Mouse (Mus musculus): ENCODE results near the gene Gen1.

Gen1 gene

DNA sequence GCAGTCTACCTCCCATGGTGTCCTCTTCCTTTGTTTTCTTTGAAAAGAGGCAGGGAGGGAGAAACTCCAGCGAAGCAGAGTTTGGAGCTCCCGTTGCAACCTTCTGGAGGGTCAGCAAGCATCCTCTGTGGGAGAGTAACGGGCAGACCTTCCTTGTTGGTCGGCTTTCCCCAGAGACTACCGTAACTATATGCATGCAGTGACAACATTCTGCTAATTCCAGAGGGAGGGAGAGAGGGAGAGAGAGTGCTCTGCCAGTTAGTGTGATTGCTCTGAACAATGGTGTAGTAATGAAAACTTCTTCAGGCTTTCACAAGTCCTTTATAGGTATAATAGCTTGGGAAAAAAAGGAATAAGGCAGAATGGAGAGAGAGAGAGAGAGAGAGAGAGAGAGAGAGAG lies 40.9 kb downstream of the Gen1 start:
- DNase-seq (ENCODE audit: low spot score in 2 of 2): no peak

DNA sequence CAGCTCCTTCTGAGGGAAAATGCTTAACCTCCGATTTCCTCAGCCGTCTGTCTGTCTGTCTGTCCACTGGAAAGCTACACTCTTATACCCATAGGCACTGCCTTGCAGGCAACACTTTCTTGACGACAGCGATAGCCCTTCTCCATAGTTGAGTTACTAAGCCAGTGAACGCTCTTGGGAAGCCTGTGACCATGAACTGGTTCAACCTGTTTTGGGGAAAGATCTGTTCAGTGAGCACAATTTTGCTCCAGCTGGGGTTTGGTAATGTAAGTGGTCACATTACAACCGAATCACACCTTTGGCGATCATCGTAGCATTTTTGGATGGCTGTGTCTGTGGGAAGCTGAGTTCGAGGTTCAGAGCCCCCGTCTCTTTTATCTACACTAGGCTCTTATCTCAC lies 42.5 kb downstream of the Gen1 start:
- DNase-seq (ENCODE audit: low spot score in 2 of 2): no peak

DNA sequence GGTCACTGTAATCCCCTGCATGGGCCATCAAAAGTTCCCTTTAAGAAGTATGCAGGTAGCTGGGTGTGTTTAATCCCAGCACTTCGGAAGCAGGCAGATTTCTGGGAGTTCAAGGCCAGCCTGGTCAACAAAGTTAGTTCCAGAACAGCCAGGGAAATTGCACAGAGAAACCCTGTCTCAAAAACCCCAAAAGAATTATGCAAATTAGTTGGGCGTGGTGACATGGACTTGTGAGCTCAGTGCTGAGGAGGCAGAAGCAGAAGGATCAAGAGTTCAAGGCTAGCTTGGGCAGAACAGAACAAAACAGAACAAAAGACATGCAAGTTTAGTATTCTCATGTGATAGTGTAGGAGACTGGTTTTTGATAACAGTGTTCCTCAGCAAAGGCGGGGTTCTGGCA lies 43.0 kb downstream of the Gen1 start:
- no peak for DNase-seq (ENCODE audit: low spot score in 2 of 2)

DNA sequence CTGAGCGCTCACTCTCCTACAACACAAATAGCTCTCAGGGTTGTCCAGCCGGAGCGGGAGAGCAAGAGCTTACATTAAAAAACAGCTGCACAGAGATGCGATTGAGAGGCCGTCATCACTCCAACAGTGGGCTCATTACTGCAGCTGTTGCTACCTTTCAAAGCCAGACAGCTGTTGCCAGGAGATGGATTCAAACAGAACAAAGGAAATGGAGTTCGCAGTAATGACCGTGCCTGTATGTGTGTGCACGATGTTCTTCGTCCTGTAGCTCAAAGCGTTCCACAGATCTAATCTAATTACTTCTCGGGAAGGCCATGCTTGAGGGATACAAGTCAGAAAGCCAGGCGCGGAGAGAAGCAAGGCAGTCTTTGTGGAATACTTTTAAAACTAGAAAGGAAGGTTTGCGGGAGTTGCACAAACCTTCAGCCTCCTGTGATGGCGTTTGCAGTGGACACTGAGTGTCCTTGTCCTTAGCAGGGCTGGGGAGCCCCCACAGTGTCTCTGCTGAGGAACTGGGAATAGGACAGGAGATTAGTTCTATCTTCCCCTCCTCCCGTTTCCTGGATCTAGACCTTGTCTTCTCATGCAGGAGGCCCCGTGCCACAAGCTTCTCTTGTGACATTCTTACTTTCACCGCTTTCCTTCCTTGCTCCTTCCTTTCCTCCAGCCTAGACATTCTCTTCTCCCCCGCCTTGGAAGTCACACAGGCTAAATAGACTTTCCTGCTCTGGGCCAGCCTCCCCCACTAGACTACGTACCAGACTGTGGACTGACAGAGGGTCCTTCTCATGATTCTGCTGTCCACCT lies 43.9 kb downstream of the Gen1 start:
- no peak for DNase-seq (ENCODE audit: low spot score in 2 of 2)

DNA sequence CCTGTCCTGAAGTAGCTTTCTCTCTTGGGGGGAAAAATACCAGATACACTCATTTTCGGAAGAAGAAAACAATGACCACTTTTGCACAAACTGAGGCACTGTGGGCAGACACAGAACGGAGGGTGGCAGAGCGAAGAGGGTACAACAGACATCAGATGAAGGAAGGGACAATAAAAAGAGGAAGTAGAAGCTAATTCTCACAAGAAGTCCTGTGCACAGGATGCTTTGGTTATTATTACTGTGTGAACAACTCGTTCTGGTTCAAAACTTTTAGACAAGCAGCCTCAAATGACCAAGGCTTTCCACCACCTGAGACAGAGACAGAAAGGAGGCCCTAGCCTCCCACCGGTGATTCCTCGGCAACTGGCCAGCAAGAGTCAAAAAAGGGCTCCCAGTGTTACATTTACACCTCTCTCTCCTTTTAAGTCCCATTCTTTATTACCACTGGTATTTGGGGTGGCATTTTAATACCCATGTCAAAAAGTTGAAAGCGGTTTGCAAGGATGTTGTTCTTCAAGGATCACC lies 47.8 kb downstream of the Gen1 start:
- DNase-seq (ENCODE audit: low spot score in 2 of 2): no peak

DNA sequence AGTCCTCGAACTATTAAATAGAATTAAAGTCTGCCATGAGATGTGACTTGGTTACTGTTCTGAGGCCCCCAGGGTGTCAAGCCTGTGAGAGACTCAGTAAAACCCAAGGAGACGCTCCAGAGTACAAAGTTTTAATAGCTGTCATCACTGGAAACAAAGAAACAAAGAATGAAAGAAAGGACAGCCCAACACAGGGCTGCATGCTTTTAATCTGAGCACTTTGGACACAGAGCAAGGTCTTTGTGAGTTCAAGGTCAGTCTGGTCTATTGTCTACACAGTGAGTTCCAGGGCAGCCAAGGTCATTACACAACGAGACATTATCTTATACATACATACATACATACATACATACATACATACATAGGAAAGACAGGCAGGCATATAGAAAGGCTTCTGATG lies 49.1 kb downstream of the Gen1 start:
- no peak for DNase-seq (ENCODE audit: low spot score in 2 of 2)

DNA sequence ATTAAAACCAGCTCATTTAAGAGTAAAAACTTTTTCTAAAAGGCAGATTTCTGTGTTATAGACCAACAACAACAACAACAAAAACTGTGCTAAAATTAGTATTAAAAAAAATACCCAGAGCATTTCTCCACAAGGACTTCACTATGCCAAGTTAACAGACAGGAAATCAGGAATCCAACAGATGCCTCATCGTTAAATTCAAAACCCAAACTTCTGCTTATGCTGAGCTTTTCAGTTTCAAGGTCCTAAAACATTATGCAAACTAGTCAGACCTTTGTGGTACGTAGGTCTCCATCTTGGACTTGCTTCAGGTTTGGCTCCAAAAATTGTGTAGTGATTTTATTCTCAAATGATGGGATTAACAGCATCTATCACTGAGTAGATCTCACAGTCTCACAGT lies 50.0 kb downstream of the Gen1 start:
- no peak for DNase-seq (ENCODE audit: low spot score in 2 of 2)

DNA sequence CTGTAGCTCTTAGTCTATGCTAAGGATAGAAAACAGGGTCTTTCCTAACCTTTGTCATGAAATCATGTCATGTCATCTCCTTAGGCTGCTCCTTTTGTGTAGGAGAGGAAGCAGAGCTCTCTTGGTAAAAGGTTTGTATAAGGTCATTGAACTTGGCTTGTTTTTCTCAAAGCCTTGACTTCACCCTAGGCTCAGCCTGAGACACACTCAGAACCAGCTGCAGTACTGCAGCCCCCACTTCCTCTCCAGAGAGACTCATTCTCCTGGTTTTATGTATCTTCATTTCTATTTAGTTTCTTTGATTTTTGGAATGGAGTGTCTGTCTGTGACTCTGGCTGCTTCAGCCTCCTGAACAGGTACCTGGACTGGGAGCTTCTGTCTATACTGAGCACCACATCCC lies 50.8 kb downstream of the Gen1 start:
- DNase-seq (ENCODE audit: low spot score in 2 of 2): no peak

DNA sequence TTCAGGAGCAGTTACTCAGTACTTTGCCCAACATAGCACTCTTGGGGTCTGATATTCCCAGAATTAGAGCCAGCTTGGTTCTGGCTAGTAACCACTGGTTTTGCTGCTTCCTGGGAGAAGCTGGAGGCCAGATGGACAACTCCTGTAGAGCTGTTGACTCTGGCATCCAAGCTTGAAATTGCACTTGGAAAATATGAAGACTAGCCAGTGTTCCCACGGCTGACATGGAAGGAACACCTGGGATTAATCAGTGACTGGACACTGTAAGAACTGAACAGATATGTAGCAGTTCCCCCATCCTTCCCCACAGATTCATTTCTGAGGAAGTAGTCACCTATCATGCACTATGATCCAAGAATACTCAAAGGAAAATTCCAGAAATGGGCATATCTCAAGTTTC lies 52.7 kb downstream of the Gen1 start:
- DNase-seq (ENCODE audit: low spot score in 2 of 2): no peak

DNA sequence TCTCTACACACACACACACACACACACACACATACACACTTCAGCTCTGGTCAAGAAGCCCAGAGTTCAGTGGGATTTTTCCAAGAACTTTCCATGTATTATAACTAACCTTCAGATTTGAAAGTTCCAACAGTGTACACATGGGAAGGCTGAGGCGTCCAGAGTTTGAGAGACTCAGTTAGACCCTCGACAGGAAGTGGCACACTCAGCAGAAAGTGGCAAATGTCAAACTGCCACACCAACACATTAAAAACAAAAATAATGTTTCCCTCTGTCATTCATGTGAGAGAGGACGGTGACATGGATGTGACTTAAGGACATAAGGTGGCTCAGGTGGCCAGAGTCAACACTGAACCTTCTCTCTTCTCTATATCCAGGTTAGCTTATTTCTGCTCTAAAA lies 55.2 kb downstream of the Gen1 start:
- DNase-seq (ENCODE audit: low spot score in 2 of 2): no peak

DNA sequence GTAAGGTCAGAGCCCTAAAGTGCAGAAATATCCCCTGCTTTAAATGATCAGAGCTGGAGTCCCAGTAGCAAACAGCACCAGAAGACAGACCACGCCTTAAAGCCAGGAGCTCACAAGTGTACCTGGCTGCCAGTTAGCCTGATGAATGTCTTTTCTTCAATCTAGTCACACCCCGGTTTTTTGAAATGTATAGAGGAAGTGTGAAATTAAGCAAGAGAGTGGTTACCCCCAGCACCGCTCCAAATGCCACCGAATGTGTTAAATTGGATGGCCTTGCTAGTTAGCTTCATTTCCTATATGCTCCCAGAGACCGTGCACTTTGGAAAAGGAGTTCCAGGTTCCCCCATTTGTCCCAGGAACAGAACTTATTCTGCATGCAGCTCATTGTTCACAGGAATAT lies 56.0 kb downstream of the Gen1 start:
- DNase-seq (ENCODE audit: low spot score in 2 of 2): no peak

DNA sequence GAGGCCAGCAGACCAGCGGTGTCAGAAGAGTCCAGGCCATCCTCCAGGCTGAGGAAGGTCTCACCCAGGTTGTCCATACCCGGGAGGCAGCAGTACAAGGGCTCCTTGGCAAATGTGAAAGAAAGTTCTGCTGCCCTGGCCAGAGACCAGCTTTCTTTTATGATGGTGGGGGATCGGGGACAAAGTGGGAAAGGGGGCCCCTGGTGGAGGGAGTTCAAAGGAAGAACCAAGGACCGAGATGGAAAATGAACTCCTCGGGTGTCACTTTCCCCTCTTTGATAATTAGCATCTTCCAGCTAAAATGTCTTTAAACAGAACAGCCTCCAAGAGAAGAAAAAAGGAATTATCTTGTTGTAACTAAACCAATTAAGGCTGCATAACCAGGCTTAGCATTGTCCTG lies 56.7 kb downstream of the Gen1 start, which contains the start of gene Msgn1:
Gene Msgn1 (minus strand): TSS at position 101 of the 400 bp plus-strand sequence.
- no peak for DNase-seq (ENCODE audit: low spot score in 2 of 2)

DNA sequence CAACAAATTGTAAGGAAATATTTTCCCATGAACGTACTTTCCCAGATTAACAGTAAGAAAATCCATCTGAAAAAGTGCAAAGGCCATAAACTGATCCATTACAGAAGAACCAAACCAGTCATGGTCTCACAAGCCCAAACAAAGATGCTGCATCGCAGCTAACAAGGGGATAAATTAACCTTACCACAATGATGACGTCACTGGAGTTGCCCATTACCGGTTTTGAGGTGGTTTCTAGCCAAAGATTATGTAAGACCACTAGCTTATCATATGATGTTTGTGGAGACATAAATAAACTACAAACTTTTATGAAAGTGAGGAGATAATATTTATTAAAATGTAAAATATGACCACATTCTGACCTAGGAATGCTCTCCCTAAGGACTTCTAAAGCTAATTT lies 59.3 kb downstream of the Gen1 start:
- no peak for DNase-seq (ENCODE audit: low spot score in 2 of 2)

DNA sequence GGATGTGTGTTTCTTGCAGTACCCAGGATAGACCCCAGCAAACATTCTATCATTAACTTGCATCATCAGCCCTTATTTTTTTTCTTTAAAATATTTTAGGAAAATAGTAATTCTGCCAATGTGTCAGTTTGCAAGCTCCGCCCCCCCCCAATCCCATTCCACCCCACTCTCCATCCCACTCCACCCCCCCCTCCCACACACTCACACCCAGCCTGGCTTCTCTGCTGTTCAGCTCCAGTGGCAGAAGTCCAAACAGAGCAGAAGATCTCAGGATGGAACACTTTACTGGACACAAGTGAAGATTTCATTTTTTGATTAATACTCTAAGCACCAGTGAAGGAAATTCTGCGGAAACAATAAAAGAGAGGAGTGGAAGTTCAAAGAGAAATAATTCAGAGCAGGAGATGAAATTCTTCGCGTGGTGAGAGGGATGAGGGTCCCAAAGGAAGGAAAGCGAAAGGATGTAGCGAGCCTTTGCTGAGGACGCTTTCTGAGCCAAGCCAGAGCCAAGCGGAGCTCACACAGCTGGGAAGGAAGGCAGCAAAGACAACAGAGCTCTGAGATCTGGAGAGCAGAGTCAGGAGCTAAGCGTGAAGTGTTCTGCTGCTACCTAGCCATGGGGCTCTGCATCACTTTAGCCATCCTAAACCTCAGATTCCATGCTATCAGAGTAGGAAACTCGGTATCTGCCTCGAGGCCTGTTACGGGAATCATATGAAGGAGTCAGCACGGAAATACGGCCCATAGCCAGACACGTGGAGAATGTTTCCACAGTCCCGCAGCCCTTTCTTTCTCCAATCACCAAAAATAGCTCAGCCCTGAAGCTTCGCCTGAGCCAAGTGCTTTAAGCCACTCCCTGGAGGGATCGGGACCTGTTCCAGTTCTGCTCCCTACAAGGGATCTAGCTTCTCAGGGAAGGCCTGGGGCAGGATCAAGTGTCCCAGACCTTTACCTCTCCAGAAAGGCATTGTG lies 61.6 kb downstream of the Gen1 start:
- no peak for DNase-seq (ENCODE audit: low spot score in 2 of 2)

DNA sequence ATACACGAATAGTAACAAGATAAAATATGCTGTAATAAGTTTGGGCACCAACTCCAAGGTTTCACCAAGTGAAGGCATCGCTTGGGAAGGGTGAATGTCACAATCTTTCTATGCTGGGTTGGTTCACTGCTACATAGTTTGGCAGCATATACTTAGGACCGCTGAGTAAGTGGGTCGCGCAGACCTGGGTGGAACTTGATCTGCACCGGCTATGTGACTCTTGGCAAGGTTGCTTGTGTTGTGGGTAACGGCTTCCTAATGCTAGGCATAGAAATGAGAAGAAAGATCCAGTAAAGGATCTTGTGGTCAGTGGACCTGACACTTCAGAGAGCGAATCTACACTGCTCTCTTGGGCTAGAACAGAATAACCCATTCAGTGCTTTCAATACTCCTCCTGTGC lies 63.1 kb downstream of the Gen1 start:
- DNase-seq (ENCODE audit: low spot score in 2 of 2): no peak

DNA sequence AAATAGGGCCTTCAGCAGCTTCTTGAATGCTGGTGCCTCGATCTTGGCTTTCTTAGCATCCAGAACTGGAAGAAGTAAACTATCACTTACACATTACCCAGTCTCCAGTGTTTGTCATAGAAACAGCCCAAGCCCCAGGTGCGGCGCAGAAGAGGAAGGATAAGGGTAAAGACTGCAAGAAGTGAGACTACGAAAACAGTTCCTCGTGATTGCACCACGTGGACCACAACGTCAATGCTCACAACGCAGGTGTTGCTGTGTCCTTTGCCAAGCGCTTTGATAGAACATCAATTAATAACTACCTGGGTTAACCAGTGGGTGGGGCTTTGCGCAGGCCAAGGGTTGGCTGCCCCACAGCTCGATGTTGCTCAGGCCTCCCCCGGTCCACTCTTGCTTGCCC lies 64.9 kb downstream of the Gen1 start:
- no peak for DNase-seq (ENCODE audit: low spot score in 2 of 2)

DNA sequence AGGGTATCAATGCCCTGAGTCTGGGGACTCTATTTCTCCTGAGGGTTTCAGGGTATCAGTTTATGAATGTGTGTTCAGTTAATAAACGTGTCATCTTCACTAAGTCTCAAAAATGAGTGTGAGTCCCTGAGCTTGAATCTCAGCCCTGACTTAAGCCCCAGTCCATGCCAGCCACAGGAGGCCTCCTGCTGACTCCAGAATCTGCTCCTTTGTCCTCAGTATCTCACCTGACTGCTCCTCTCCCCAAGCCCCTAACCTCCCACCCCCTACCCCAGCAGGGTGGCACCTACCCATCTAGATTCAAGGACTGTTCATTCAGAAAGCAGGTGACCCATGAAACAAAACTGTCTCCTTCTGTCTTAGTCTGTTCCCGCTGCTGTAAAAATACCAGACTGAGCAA lies 67.0 kb downstream of the Gen1 start:
- no peak for DNase-seq (ENCODE audit: low spot score in 2 of 2)

DNA sequence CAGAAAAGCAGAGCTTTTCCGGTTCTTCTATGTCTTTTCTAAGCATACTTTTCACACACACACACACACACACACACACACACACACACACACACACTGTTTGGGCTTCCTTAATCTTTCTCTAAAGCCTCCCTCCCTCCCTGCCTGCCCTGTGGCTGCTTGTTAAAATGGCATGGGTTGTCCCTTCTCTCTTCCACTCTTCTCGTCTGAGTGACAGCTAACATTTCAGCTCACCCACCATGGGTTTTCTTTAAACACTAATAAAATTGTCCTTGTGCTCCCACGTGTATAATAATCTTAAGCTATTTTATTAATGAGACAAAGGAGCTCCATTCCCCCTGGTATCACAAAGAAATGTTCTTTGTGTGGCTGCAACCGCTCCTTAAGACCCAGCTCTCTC lies 67.6 kb downstream of the Gen1 start:
- no peak for DNase-seq (ENCODE audit: low spot score in 2 of 2)

DNA sequence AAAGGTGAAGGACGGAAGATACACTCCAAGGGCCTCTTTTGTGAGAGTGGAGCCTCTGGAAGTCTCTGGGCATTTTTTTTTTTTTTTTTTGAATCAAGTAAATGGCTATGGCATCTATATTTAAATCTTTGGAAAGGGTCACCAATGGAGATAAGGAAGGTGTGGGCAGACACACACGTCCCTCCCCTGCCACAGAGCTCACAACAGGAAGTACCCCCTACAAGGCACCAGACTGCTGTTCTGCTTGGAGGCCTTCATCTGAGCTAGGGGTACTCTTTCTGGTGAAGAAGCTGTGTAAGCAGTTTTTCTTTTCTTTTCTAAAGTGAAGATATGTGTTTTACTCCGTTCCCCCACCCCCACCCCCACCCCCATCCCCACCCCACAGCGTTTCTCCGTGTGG lies 68.8 kb downstream of the Gen1 start:
- no peak for DNase-seq (ENCODE audit: low spot score in 2 of 2)

DNA sequence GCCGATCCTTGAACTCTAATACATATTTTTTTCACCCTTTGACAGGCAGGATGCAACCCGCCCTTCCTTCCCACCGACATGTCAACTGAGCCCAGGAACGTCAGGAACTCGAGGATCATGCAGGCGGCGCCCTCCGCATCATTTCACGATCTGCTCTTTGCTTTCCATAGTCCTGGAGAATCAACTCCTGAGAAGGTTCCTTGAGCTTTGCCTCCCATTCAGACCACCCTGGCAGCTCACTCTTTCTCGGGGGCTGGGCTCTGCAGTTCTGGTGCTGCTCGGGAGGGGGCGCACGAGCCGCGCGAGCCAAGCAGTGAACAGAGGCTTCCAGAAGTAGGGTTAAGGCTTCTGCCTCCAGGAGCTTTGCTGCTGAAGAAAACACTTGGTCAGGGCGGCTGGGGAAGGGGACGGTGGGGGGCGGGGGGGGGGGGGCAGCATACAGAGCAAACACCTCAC lies 69.4 kb downstream of the Gen1 start:
- peak; percentile 56 to 70 for DNase-seq (ENCODE audit: low spot score in 2 of 2)

DNA sequence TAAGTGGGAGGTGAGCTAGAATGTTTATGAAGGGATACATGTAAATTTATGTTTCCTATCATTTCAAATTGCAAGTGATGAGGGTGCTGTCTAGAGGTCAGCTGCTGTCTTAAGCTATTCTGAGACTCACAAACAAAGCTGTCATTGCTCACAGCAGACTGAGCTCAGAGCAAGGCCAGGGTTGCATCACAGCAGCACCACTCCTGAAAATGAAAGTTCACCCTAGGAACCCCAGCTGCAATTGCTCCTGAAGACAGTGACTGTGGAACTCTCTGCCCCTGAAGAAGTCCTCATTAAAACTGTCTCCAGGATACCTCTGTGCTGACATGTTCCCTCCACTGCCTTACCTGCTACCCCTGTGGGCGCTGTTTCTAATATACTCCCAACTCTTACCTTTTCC lies 70.6 kb downstream of the Gen1 start:
- DNase-seq (ENCODE audit: low spot score in 2 of 2): no peak
